Mouse (Mus musculus) kidney, embryonic 14.5 days (tissue): Measurements from ENCODE around the gene Wsb2. TPM values are rescaled to one million over a fixed set of nuclear protein-coding genes. Genes with fewer than 3 reads are reported as not detected.
A peak's percentile ranks its signal among the peaks of the same experiment; 100 is the strongest.
"Not testable (repeated sequence)": the region's sequence is repeated elsewhere in the genome, so short reads cannot be mapped to it uniquely, and the experiment has no call there.

Experiments
- ATAC-seq: fragments of 200-750 bp; cut with Nextera tagmentation; 2 replicates; pipeline ENCODE4 v1.8.0; 2017; ENCODE audit warnings: moderate number of reproducible peaks, mild to moderate bottlenecking, moderate TSS enrichment, moderate library complexity; ENCODE audit not compliant: low FRiP score, low TSS enrichment
- H3K27ac ChIP-seq: fragments of 300-500 bp; sonication (generic); 2 replicates; pipeline ENCODE4 v1.5.1; 2014; ENCODE audit warnings: low read depth, mild to moderate bottlenecking, low read length, moderate library complexity, mixed read lengths
- H3K27me3 ChIP-seq: fragments of 300-500 bp; sonication (generic); 2 replicates; pipeline ENCODE4 v1.6.1; 2014; ENCODE audit warnings: mild to moderate bottlenecking, low read length; ENCODE audit not compliant: control insufficient read depth, insufficient read depth
- H3K36me3 ChIP-seq: fragments of 300-500 bp; sonication (generic); 2 replicates; pipeline ENCODE4 v1.6.1; 2014; ENCODE audit warnings: low read length, mixed read lengths; ENCODE audit not compliant: control insufficient read depth, insufficient read depth
- H3K4me1 ChIP-seq: fragments of 300-500 bp; sonication (generic); 2 replicates; pipeline ENCODE4 v1.6.1; 2014; ENCODE audit warnings: low read length, mixed read lengths; ENCODE audit not compliant: control insufficient read depth, insufficient read depth
- H3K4me2 ChIP-seq: fragments of 300-500 bp; sonication (generic); replicated peaks from 2 replicates; pipeline ENCODE4 v1.6.1; 2014; ENCODE audit warnings: low read depth, mild to moderate bottlenecking, low read length
- H3K4me3 ChIP-seq: fragments of 300-500 bp; sonication (generic); 2 replicates; pipeline ENCODE4 v1.5.1; 2014; ENCODE audit warnings: mild to moderate bottlenecking, low read length
- H3K9ac ChIP-seq: fragments of 300-500 bp; sonication (generic); 2 replicates; pipeline ENCODE4 v1.6.1; 2014; ENCODE audit warnings: low read depth, mild to moderate bottlenecking, low read length, moderate library complexity
- H3K9me3 ChIP-seq: fragments of 300-500 bp; sonication (generic); 2 replicates; pipeline ENCODE4 v1.6.1; 2016; ENCODE audit warnings: low read length; ENCODE audit not compliant: control insufficient read depth
- WGBS: fragments of 180-500 bp; shearing (Covaris S2); extraction: QIAGEN DNeasy Blood & Tissue Kit; methylation state at CpG from one replicate; pipeline ENCODE4 v1.1.7; 2014; 5-methylcytosine and 5-hydroxymethylcytosine counted together
- polyA plus RNA-seq: library from polyadenylated mRNA; unstranded; fragments of >200 nt; fragmentation: Nextera tagmentation; extraction: Ambion mirVana; gene quantifications from 2 replicates; pipeline ENCODE4 v1.2.1, GENCODE M21; 2014

Wsb2 gene
- polyA plus RNA-seq, 1 experiment from 2014 or later: 72.2 TPM

GRCm38 (mm10) chr5:117370592-117370991 is 13.5 kb downstream of the Wsb2 start:
- Histone ChIP-seq H3K4me3 (no peak overlapping the region), H3K36me3 (peaks cover 81% of the 10 kb centered on the region)
- 90% methylated on average over 10 of the region's 10 CpGs for WGBS

GRCm38 (mm10) chr5:117373418-117373817 is 16.3 kb downstream of the Wsb2 start:
- peaks cover 76% of the 10 kb centered on the region for H3K36me3 ChIP-seq
- no peak for ATAC-seq
- no peak overlapping the region for H3K9ac ChIP-seq
- H3K27ac ChIP-seq: no peak overlapping the region
- no peak overlapping the region for H3K4me3 ChIP-seq
- WGBS: 91% methylated on average over 9 of the region's 9 CpGs
- H3K4me1 ChIP-seq: no peaks in the 10 kb centered on the region
- no peaks in the 10 kb centered on the region for H3K27me3 ChIP-seq
- H3K4me2 ChIP-seq: no peak overlapping the region
- H3K9me3 ChIP-seq: no peaks in the 10 kb centered on the region

More at GRCm38 (mm10) chr5:117370592-117370991, 13.5 kb downstream of the Wsb2 start:
- Histone ChIP-seq H3K4me2 (no peak overlapping the region), H3K9ac (no peak overlapping the region), H3K27ac (no peak overlapping the region), H3K27me3 (no peaks in the 10 kb centered on the region), H3K9me3 (no peaks in the 10 kb centered on the region), H3K4me1 (no peaks in the 10 kb centered on the region)
- ATAC-seq: no peak

- Histone ChIP-seq H3K4me3 (no peak overlapping the region), H3K27me3 (no peaks in the 10 kb centered on the region), H3K9ac (no peak overlapping the region), H3K9me3 (no peaks in the 10 kb centered on the region), H3K4me1 (no peaks in the 10 kb centered on the region), H3K36me3 (peaks cover 76% of the 10 kb centered on the region), H3K27ac (no peak overlapping the region), H3K4me2 (no peak overlapping the region)
- WGBS: 90% methylated on average over 7 of the region's 7 CpGs
- no peak for ATAC-seq
Observed at GRCm38 (mm10) chr5:117374372-117375049, 17.4 kb downstream of the Wsb2 start.

DNA sequence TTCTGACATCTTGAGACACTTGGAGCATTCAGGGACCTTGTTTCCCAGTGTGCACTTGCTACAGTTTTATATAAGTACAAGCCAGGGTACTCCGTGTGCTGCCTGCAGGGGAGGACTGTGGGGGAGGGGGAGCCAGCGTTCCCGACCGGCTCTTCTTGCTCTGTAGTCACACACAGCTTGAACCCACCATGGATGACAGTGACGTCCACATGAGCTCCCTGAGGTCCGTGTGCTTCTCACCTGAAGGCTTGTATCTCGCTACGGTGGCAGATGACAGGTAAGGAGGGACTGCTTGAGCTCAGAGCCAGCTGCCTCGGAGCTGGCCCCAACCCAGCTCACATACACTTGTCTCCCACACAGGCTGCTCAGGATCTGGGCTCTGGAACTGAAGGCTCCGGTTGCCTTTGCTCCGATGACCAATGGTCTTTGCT is 19.2 kb downstream of the Wsb2 start:
- 81% methylated on average over 11 of the region's 11 CpGs for WGBS
- Histone ChIP-seq H3K4me3 (no peak overlapping the region), H3K9me3 (no peaks in the 10 kb centered on the region), H3K27me3 (no peaks in the 10 kb centered on the region), H3K36me3 (peaks cover 77% of the 10 kb centered on the region), H3K4me1 (no peaks in the 10 kb centered on the region), H3K27ac (no peak overlapping the region), H3K9ac (no peak overlapping the region), H3K4me2 (no peak overlapping the region)
- ATAC-seq: no peak

- H3K4me2 ChIP-seq, H3K27ac ChIP-seq, H3K27me3 ChIP-seq, ATAC-seq, H3K4me3 ChIP-seq, H3K9ac ChIP-seq, H3K9me3 ChIP-seq, H3K4me1 ChIP-seq: not testable (repeated sequence)
- WGBS: 94% methylated on average over 14 of the region's 14 CpGs
- peaks cover 77% of the 10 kb centered on the region for H3K36me3 ChIP-seq
Observed at GRCm38 (mm10) chr5:117377731-117378130, 20.6 kb downstream of the Wsb2 start.

DNA sequence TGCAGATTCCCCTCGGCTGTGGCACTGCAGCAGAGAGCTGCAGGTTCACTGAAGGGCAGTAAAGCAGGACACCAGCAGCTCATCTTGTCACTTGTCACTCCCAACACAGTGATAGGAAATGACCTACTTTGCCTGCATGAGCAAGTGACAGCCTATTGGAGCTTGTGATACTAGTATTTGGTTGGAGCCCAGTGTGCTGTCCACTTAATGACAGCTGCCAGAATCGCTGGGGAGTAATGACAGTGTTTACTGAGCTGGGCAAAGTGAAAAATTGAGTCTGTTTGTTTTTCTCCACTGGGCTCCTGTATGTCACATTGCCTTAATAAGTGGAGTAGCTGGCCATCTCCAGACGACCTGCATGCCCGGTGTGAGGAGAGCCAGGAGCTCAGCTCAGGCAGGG is 23.1 kb downstream of the Wsb2 start:
- no peaks in the 10 kb centered on the region for H3K4me1 ChIP-seq
- no peak for ATAC-seq
- no peak overlapping the region for H3K9ac ChIP-seq
- H3K4me3 ChIP-seq: no peak overlapping the region
- no peaks in the 10 kb centered on the region for H3K27me3 ChIP-seq
- H3K36me3 ChIP-seq: peaks cover 85% of the 10 kb centered on the region
- no peak overlapping the region for H3K27ac ChIP-seq
- H3K4me2 ChIP-seq: no peak overlapping the region
- H3K9me3 ChIP-seq: no peaks in the 10 kb centered on the region
- 77% methylated on average over 4 of the region's 4 CpGs for WGBS

GRCm38 (mm10) chr5:117381785-117382184 is 24.7 kb downstream of the Wsb2 start:
- Histone ChIP-seq H3K4me3 (no peak overlapping the region), H3K27me3 (no peaks in the 10 kb centered on the region), H3K36me3 (peaks cover 84% of the 10 kb centered on the region), H3K4me2 (no peak overlapping the region), H3K9me3 (no peaks in the 10 kb centered on the region), H3K27ac (no peak overlapping the region), H3K9ac (no peak overlapping the region), H3K4me1 (no peaks in the 10 kb centered on the region)
- no peak for ATAC-seq
- 75% methylated on average over 7 of the region's 7 CpGs for WGBS

DNA sequence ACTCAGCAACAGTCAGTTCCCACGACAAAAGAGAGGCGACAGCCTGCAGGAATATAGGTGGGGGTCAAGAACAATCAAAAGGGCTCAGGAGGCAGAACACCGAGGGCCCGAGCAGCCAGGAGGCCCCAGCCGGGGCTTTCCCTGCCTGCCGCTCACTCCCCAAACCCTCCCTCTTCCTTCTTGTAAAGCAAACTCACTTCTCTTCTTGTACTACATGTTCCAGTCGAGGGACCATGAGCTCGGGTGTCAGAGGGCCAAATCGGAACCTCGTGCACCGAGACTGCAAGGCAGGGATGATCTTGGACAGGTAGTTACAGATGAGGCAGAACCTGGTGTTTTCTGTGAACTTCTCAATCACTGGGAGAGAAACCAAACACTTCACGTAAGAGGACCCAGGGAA is 26.1 kb downstream of the Wsb2 start:
- H3K36me3 ChIP-seq: peaks cover 79% of the 10 kb centered on the region
- no peak overlapping the region for H3K4me3 ChIP-seq
- H3K27ac ChIP-seq: no peak overlapping the region
- H3K4me1 ChIP-seq: no peaks in the 10 kb centered on the region; the same call in 1 of the 2 replicates
- H3K9me3 ChIP-seq: no peaks in the 10 kb centered on the region
- no peak overlapping the region for H3K9ac ChIP-seq
- H3K4me2 ChIP-seq: no peak overlapping the region
- no peak for ATAC-seq
- H3K27me3 ChIP-seq: no peaks in the 10 kb centered on the region
- 69% methylated on average over 12 of the region's 12 CpGs for WGBS

GRCm38 (mm10) chr5:117388296-117388751 is 31.2 kb downstream of the Wsb2 start:
- H3K9me3 ChIP-seq: peaks cover 6% of the 10 kb centered on the region; the same call in 1 of the 2 replicates
- H3K4me3 ChIP-seq: peak overlapping the region; percentile 89
- peaks cover 34% of the 10 kb centered on the region for H3K36me3 ChIP-seq
- no peaks in the 10 kb centered on the region for H3K27me3 ChIP-seq
- peak overlapping the region; percentile 47; the same call in 1 of the 2 replicates for H3K27ac ChIP-seq
- no peaks in the 10 kb centered on the region; the same call in 1 of the 2 replicates for H3K4me1 ChIP-seq
- peak overlapping the region; percentile 98 for H3K9ac ChIP-seq
- H3K4me2 ChIP-seq: peak overlapping the region; percentile 70
- WGBS: 10% methylated on average over 16 of the region's 16 CpGs
- peak; percentile 36; the same call in 1 of the 2 replicates for ATAC-seq
